Mouse (Mus musculus) E14TG2a.4 (cell line): ENCODE results near the gene Platr25.
"Not testable (repeated sequence)": the region's sequence is repeated elsewhere in the genome, so short reads cannot be mapped to it uniquely, and the experiment has no call there.

Experiments used
- CTCF ChIP-seq: conservative IDR thresholded peaks from 2 replicates; pipeline ENCODE4 v1.5.1; 2014; ENCODE audit warnings: low read length
- NANOG ChIP-seq: IDR thresholded peaks from 2 replicates; pipeline ENCODE4 v1.6.1; 2014; ENCODE audit warnings: borderline replicate concordance, low read length, mixed read lengths
- POU5F1 ChIP-seq: IDR thresholded peaks from 2 replicates; pipeline ENCODE4 v1.6.1; 2014; ENCODE audit warnings: low read length, borderline replicate concordance

DNA sequence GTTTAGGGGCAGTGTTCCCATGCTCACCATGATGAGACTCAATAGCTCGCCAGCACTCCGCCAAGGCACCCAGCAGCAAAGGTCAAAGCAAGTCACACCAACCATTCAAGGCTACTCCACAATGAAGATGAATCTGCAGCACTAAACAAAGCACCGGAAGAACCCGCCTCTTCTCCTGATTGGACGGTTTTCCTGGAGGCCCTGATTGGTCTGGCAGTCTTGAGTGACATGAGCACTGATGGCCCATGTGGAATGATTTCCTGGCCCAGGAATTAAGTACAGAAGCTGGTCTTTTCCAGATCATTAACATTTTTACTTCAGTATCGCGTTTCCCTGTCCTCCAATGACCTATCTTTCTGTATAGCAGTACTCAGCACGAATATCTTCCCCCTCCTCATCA, 47.9 kb downstream of the Platr25 start:
- not testable (repeated sequence) for TF ChIP-seq CTCF, POU5F1, NANOG
